Mouse (Mus musculus): ENCODE results near the gene Mblac2.

DNA sequence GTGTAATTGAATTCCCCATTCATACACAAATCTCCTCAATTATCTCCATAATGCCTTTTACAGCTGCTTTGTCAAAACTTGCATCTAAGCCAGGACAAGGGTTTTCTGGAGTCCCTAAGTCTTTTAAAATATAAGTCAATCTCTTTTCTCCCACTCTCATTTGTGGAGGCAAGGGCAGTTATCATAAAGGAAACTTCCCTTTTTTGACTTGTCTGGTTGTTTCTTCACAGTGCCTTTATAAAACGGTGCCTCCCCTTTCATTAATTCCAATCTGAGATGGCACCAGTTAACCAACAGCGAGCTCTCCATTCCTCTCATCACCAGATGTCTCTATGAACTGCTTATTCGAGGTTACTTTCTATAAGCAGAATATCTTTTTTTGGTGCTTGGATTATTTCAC, 65.1 kb downstream of the Mblac2 start:
- no peak for TF ChIP-seq POLR2A (IDR thresholded peaks at IDR 0.05; ENCODE audit: borderline replicate concordance, control insufficient read depth, low read depth, low read length)
- no peak for TF ChIP-seq CTCF (IDR thresholded peaks at IDR 0.05; ENCODE audit: control insufficient read depth, insufficient read depth, low read length)
